Mouse (Mus musculus) testis, adult 2 months (tissue): ENCODE measurements around the gene Mtus2.

Experiments
- CTCF ChIP-seq: fragments of 200-500 bp; IDR thresholded peaks from 2 replicates; pipeline ENCODE4 v1.5.1; 2012; ENCODE audit warnings: low read depth, mild to moderate bottlenecking, inconsistent platforms, low read length, moderate library complexity; ENCODE audit not compliant: control insufficient read depth, insufficient read depth, insufficient replicate concordance
- POLR2A ChIP-seq: fragments of 200-500 bp; IDR thresholded peaks from 2 replicates; pipeline ENCODE4 v1.6.1; 2012; ENCODE audit warnings: low read depth, mild to moderate bottlenecking, inconsistent platforms, low read length, moderate library complexity; ENCODE audit not compliant: control insufficient read depth

- no peak for TF ChIP-seq POLR2A
- no peak for TF ChIP-seq CTCF
These were observed 331.7 kb downstream of the Mtus2 start for GRCm38 (mm10) chr5:148288804-148289203.
